Mouse (Mus musculus) CD4-positive, CD25-positive, alpha-beta regulatory T cell, adult 9 weeks (primary cell): Measurements from ENCODE around the gene Gm26566. TPM values are rescaled to one million over a fixed set of nuclear protein-coding genes. Genes with fewer than 3 reads are reported as not detected.

Source experiments
- polyA plus RNA-seq: library from polyadenylated mRNA; unstranded; fragments of 100-300 nt; shearing (Covaris generic); gene quantifications from one replicate; pipeline ENCODE4 v1.2.1, GENCODE M21; 2017

The Gm26566 gene
- not detected for polyA plus RNA-seq

GRCm38 (mm10) chr4:88721791-88722721 lies at the start of gene Gm26566, which contains the start of gene Klhl9:
Gene Gm26566 (plus strand): TSS chr4:88721805.
Gene Klhl9 (minus strand): TSS chr4:88722465.

GRCm38 (mm10) chr4:88676824-88677223 lies 44.8 kb upstream of the Gm26566 start, which contains the start of gene Ifna16:
Gene Ifna16 (minus strand): TSS chr4:88676924.

GRCm38 (mm10) chr4:88683812-88684211 lies 37.8 kb upstream of the Gm26566 start, which contains the start of gene Ifna2:
Gene Ifna2 (minus strand): TSS chr4:88683912.

GRCm38 (mm10) chr4:88691259-88691658 lies 30.3 kb upstream of the Gm26566 start, which contains the start of gene Ifnab:
Gene Ifnab (minus strand): TSS chr4:88691359.

GRCm38 (mm10) chr4:88754818-88755340 lies 33.3 kb downstream of the Gm26566 start, which contains the start of gene Gm13271:
Gene Gm13271 (plus strand): TSS chr4:88754868.

GRCm38 (mm10) chr4:88759610-88760268 lies 38.1 kb downstream of the Gm26566 start, which contains the start of gene Gm13283:
Gene Gm13283 (plus strand): TSS chr4:88760119.

Other genes with a start within 250 kb of the Gm26566 start
- gene Ifnb1, start 199.0 kb upstream of the Gm26566 start, polyA plus RNA-seq = not detected
- not detected for gene Ifna15, start 163.6 kb upstream of the Gm26566 start, polyA plus RNA-seq
- gene Ifna14, start 150.0 kb upstream of the Gm26566 start, polyA plus RNA-seq = not detected
- not detected for gene Ifna9, start 129.4 kb upstream of the Gm26566 start, polyA plus RNA-seq
- not detected for gene Ifna12, start 118.4 kb upstream of the Gm26566 start, polyA plus RNA-seq
- not detected for gene C87499, start 87.4 kb upstream of the Gm26566 start, polyA plus RNA-seq
- gene Ifna13, start 77.3 kb upstream of the Gm26566 start, polyA plus RNA-seq = not detected
- gene Ifna16, start 44.9 kb upstream of the Gm26566 start, polyA plus RNA-seq = not detected
- gene Ifna2, start 37.9 kb upstream of the Gm26566 start, polyA plus RNA-seq = not detected
- gene Ifnab, start 30.4 kb upstream of the Gm26566 start, polyA plus RNA-seq = not detected
- 13.5 TPM for gene Klhl9, start 660 bp downstream of the Gm26566 start, polyA plus RNA-seq
- not detected for gene Gm13271, start 33.1 kb downstream of the Gm26566 start, polyA plus RNA-seq
- gene Gm13283, start 38.3 kb downstream of the Gm26566 start, polyA plus RNA-seq = not detected
- not detected for gene Gm13290, start 52.0 kb downstream of the Gm26566 start, polyA plus RNA-seq
- gene Gm13289, start 55.1 kb downstream of the Gm26566 start, polyA plus RNA-seq = not detected
- gene Gm13272, start 58.0 kb downstream of the Gm26566 start, polyA plus RNA-seq = not detected
- gene Ifnz, start 60.3 kb downstream of the Gm26566 start, polyA plus RNA-seq = 0.32 TPM
- gene Gm13276, start 63.9 kb downstream of the Gm26566 start, polyA plus RNA-seq = not detected
- gene Gm13277, start 66.8 kb downstream of the Gm26566 start, polyA plus RNA-seq = not detected
- not detected for gene Gm13278, start 69.7 kb downstream of the Gm26566 start, polyA plus RNA-seq
- gene Gm13275, start 72.7 kb downstream of the Gm26566 start, polyA plus RNA-seq = not detected
- not detected for gene Gm13279, start 75.6 kb downstream of the Gm26566 start, polyA plus RNA-seq
- gene Gm13285, start 77.9 kb downstream of the Gm26566 start, polyA plus RNA-seq = 0.76 TPM
- gene Gm13287, start 81.4 kb downstream of the Gm26566 start, polyA plus RNA-seq = not detected
- gene Gm13288, start 83.7 kb downstream of the Gm26566 start, polyA plus RNA-seq = not detected
- not detected for gene Ifna7, start 94.4 kb downstream of the Gm26566 start, polyA plus RNA-seq
- gene Ifna11, start 98.2 kb downstream of the Gm26566 start, polyA plus RNA-seq = not detected
- gene Ifna6, start 105.6 kb downstream of the Gm26566 start, polyA plus RNA-seq = not detected
- not detected for gene Ifna5, start 113.7 kb downstream of the Gm26566 start, polyA plus RNA-seq
- not detected for gene Ifna4, start 120.1 kb downstream of the Gm26566 start, polyA plus RNA-seq
- gene Ifna1, start 128.3 kb downstream of the Gm26566 start, polyA plus RNA-seq = not detected
- gene Ifne, start 158.4 kb downstream of the Gm26566 start, polyA plus RNA-seq = not detected